Mouse (Mus musculus) layer of hippocampus, adult 11-12 months (tissue): ENCODE measurements around the gene Mfap1a.
"Not testable (repeated sequence)": the region's sequence is repeated elsewhere in the genome, so short reads cannot be mapped to it uniquely, and the experiment has no call there.

ENCODE experiments used
- DNase-seq: peaks from one replicate; pipeline ENCODE4 v3.0.0; 2022; ENCODE audit warnings: low spot score

Mfap1a gene

DNA sequence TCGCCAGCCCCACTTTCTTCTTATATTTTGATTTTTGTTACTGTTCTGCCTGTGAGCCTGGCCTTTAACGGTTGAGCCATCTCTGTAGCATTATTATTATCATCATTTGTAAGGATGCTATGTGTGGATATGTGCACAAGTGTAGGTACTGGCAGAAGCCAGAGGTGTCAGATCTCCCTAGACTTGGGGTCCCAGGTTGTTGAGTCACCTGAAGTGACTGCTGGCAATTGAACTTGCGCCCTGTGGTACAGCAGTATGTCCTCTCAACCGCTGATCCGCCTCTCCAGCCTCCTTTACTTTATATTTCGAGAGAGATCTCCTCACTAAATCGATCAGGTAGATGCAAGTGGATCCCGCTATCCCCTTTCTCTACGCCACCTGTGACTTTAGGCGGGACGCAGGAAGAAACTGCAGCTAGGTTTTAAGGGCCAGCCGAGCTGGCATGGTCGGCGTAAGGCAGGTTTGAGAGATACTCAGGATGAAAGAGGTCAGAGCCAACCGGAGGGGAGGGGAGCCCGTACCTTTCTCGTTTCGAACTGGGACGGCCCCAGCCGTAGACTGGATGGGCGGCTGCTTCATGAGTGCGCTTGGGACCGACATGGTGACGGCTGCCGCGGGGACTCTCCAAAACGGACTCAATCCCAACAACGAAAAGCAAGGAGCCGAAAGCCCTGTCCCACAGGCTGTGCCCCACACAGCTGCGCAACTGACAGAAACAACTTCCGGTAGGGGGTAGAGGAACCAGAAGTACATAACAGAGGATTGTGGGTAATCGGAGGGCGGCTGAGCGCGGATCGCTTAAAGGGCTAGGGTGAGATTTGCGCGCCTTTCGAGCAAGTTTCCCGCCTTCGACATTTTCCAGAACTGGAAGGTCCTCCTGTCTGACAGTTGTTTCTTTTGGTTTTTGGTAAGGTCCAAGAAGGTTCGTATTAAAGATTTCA, at the start of gene Mfap1a, which contains the start of gene Wdr76:
TSS of gene Mfap1a (minus strand) at position 724 of the 941 bp plus-strand sequence.
TSS of gene Wdr76 (plus strand) at position 782 of the 941 bp plus-strand sequence.
- DNase-seq: peak; percentile 87

GRCm38 (mm10) chr2:121551271-121551670, 44.8 kb upstream of the Mfap1a start:
- no peak for DNase-seq

DNA sequence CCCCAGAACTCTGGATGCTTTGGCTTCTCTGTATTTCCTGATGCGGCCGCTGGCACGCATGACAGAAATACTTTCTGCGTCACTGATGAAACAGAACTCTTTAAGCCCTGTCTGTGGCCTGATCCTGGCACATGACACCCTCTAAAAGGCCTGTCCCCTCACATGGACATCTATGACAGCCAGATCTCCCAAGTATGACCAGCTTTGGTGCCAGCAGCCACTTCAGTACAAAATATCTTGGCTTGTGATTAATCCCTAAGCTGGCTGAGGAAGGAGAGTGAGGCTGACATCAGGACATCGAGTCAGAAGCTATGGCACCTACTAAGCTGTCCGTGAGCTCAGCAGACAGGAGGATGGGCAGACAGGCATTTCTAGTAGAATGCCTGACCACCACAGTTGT, 43.2 kb upstream of the Mfap1a start:
- no peak for DNase-seq

DNA sequence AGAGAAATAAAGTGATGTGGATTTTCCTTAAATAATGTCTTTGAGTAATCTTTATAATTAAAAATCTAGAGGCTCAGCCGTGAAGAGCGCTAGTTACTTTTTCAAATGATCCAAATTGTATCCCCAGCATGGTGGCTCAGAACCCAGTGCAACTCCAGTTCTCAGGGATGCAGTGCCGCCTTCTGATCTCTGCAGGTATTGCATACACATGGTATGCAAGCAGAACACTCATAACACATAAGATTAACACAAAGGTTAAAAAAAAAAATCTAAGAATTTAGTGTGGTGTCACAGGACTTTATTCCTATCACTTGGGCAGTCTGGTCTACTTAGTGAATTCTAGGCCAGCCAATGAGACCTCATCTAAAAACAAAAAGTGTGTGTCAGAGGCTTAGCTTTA, 38.4 kb upstream of the Mfap1a start:
- DNase-seq: no peak

DNA sequence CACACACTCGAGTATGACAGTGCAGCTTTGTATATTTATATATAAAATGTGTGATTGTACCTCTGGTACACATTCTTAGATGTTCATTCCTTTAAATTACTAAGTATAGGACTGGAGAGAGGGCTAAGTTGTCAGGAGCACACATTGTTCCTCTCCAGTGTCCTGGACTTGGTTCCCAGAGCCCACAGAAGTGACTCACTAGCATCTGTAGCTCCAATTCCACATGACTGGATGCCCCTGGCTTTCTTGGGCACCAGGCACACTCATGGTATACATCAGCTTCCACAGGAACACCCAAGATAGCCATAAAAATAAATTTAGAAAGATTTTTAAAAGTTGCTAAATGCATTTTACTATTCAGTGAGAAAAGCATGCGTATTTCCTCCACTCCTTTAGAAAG, 18.6 kb upstream of the Mfap1a start:
- DNase-seq: no peak

- not testable (repeated sequence) for DNase-seq
These were observed 16.4 kb upstream of the Mfap1a start for GRCm38 (mm10) chr2:121522830-121523229.

DNA sequence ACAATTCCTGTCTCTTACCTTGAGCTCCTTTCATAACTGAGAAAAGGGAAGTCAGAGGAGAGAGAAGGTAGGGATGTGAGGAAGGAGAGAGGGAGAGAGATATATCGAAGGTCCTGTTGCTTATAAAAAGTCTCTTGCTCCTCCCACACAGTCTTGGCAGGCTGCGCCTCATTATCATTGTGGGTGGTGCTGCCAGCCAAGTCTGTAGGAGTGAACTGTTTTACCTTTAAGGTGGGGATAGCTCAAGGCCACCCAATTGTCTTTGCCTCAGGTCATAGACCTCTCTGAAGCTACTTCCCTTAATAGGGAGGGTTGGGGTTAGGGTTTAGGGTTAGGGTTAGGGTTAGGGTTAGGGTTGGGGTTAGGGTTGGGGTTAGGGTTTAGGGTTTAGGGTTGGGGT, 15.5 kb upstream of the Mfap1a start:
- DNase-seq: no peak

DNA sequence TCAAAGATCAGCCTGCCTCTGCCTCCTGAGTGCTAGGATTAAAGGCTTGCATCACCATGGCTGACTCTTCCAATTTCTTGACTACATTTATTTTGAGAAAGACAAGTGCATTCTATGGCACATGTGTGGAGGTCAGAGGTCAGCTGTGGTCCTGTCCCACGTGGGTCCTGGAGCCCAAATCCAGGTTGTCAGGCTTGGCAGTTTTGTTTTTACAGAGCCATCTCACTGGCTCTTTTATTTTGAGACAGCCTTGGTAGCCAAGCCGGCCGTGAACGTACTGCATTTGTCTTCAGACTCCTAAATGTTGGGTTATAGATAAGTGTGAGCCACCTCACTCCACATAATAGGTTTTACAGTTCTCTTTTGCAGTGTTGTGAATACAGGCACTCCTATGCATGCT, 12.2 kb upstream of the Mfap1a start:
- not testable (repeated sequence) for DNase-seq

DNA sequence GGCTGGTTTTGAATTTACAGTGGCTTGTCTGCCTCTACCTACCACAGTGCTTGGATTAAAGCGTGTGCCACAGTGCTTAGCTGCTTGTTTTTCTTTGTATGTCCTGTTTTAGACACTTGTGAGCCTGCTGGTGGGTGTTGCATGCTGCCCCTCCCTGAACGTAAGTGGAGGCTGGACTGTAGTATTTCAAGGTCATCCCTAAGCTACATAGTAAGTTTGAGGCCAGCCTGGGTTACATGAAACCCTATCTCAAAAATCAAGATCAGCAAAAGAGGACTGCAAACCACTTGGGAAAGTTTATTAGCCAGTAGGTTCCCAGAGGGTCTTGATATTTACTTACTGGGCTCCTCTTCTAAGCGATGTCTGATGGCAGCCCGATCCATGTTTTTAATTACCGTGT, 11.6 kb upstream of the Mfap1a start:
- DNase-seq: no peak

DNA sequence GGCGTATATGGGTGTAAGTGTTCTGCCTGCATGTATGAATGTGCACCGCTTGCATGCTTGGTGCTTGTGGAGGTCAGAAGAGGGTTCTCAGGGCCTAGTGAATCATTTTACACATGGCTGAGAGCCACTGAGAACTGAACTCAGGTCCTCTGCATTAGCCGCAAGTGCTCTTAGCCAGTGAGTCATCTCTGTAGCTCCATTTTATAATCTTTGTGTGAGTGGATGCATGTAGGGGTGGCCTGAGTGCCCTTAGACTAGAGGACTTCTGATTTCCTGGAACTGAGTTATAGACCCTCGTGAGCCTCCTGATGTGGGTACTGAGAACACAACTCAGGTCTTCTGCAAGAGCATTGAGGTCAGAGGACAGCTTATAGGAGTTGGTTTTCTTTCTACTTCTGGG, 7.7 kb upstream of the Mfap1a start:
- no peak for DNase-seq

GRCm38 (mm10) chr2:121512991-121513765, 6.7 kb upstream of the Mfap1a start:
- DNase-seq: not testable (repeated sequence)

- no peak for DNase-seq
These were observed 4.9 kb upstream of the Mfap1a start for GRCm38 (mm10) chr2:121511401-121511800.

DNA sequence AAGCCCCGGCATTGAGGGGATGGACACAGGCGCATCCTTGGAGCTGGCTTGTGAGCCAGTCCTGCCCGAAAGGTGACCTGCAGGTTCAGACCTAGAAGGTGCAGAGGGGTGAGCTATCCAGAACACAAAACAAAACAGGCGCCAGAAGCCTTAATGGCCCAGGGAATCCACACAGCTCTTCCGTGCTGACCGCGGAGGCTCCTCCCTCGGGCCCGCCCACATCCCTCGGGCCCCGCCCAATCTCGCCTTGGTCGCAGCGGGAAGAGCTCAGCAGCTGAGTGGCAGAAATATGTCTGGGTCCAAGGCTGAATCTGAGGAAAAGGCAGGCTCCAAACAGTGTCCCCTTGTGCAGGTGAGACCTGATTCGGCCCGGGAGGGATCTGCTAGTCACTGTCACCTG, 3.1 kb upstream of the Mfap1a start:
- peak; percentile 47 for DNase-seq

DNA sequence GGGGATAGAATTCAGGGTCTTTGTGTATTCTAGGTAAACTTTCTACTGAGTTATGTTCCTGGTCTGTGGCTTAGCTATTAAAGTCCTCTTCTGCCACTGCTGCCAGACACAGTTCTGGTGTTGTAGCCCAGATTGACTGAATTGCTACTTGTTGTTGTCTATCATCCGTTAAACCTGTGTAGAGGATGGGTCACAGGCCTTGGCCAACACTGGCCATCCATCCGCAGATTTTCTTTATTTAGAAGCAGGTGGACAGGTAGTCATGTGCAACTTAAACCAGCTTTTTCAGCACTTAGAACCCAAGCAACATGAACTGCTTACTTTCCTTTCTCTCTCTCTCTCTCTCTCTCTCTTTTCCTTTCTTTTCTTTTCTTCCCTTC, 1.5 kb upstream of the Mfap1a start:
- DNase-seq: no peak

DNA sequence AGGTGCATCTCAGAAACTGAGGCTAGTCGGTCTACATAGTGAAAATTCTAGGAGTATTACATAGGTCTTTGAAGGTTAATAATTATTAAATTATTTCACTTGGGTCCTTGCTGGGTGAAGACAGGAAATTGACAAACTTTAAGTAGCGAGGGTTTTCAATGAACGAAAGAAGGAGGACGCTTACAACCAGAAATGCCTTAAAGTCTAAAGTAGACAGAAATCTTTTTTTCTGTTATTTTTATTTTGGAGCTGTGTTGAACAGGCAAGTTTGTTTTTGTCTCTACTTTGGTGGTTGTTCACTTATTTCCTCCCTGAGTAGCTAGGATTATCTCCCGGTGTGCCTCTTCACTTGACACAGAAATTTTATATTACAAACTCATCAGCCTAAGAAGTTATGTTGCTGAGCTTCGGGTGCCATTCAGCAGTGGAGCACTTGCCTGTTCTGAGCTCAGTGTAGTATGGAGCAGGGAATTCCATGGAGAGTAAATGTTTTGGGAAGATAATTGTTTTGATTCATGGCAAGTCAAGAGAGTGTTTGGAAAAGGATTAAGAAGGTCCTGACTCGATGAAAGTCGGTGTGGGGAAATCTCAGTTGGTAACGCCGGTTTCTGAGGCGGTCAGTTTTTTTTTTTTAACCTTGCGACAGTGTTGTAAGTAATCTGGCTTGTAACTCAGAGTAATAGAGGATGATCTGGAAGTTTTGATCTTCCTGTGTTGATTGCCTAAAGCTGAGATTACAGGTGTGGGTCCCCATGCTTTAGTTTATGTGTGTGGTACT, 897 bp upstream of the Mfap1a start:
- DNase-seq: no peak

DNA sequence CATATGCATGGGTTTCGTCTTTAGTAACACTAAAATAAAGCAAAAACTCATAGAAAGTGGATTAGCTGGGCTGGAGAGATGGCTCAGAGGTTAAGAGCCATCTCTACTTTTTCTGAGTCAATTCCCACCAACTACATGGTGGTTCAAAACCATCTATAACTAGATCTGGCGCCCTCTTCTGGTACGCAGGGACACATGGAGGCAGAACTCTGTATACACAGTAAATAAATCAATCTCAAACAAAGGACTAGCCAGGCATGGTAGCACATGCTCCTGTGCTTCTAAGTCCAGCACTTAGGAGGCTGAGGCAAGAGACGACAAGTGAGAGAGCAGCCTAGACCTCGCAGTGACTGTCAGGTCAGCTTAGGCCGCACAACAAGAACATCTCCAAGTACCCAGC, 4.9 kb downstream of the Mfap1a start:
- DNase-seq: not testable (repeated sequence)

DNA sequence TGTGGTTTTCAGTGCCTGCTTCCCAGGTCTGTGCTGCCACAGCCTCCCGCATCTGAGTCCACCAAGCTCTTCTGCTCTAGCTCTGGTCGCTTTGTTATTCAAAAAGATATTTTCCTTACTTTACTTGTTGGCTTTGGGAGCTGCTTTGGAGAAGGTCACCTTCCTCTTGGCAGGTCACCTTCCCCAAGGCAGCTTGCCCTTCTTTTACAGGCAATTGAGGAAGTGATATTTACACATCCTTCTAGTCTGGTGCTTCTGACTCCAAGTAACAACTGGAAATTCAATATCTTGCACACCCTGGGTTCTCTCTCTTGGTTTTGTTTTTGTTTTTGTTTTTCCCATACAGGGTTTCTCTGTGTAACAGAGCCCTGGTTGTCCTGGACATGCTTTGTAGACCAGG, 22.1 kb downstream of the Mfap1a start:
- not testable (repeated sequence) for DNase-seq

DNA sequence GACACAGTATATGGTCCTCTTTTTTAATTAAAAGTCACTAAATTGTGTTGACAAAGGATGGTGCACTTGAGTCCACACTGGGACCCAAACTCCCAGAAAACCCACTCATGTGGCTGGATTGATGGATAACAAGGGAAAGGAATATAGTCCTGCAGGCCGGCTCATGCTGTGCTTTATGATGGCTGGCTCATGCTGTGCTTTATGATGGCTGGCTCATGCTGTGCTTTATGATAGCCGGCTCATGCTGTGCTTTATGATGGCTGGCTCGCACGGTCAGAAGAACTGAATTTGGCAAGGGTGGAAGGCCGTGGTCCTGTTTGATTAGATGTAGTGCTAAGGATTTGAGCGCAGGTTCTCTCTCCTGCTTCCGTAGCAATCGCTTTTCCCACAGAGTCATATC, 22.9 kb downstream of the Mfap1a start:
- DNase-seq: no peak

DNA sequence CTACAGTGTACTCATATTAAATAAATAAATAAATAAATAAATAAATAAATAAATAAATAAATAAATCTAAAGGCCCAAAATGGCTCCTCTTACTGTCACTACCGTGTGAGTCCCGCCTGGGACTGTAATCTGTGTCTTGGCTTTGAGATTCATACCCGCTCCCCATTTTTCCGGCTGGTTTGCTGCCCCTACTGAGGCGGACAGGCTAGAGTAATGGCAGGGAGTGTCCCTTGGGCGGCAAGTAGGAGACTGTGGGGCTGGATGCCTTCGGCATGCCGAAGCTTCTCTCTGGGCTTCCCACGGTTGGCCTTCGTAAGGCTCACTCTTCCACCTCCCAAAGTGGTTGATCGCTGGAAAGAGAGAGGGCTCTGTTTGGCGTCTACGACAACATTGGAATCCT, 25.5 kb downstream of the Mfap1a start:
- DNase-seq: not testable (repeated sequence)

- no peak for DNase-seq
These were observed 26.0 kb downstream of the Mfap1a start for GRCm38 (mm10) chr2:121480498-121480897.

- no peak for DNase-seq
These were observed 28.8 kb downstream of the Mfap1a start for GRCm38 (mm10) chr2:121477491-121478266.
